Mouse (Mus musculus): ENCODE measurements at regions not wholly inside any gene's neighbourhood (a gene's known extent, or its start where the extent isn't known, plus 50 kb on each side); places are given as distances from the start of the nearest gene placed in this dataset.

DNA sequence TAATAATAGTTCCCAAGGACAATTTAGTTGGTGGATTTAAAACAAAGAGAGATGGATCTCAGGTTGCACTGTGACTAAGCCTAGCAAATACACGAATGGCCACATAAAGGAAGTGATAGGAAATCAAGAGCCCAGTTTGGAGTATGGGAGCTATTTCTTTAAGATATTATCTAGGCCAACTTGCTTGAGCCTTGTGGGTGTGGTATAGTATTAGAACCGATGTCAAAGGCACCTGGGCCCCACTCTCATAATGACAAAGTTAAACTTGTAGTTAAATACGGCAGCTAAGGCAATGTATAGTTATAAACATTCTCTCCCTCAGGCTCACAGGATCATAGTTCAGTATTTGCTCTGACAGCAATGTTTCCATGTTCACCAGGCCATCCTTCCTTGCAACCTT is 257.3 kb upstream of the Acvr2a start:
- no peak for ATAC-seq (replicated peaks in 1 of 2; ENCODE audit: insufficient read depth in 1 of 2, low FRiP score in 2 of 2, low TSS enrichment in 1 of 2, low read depth in 1 of 2, poor library complexity in 2 of 2, severe bottlenecking in 2 of 2)

DNA sequence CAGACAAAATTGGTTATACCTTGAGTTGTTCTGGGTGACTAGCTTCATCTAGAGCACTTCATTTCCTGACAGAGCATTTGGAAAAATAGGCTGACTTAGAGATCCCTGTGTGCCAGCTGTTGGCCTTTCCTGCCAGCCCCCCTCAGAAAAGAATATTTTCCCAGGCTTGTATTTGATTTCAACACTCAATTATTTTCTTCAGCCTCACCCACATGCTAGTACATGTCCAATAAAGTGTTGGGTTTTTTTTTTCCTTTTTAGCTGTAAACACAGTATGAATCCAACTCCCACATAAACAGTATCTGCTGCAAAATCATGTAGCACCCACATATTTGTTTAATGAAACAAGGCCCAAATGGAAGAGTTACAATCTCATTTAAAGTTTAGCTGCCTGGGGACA is 256.8 kb upstream of the Acvr2a start:
- no peak for ATAC-seq (replicated peaks in 1 of 2; ENCODE audit: insufficient read depth in 1 of 2, low FRiP score in 2 of 2, low TSS enrichment in 1 of 2, low read depth in 1 of 2, poor library complexity in 2 of 2, severe bottlenecking in 2 of 2)

DNA sequence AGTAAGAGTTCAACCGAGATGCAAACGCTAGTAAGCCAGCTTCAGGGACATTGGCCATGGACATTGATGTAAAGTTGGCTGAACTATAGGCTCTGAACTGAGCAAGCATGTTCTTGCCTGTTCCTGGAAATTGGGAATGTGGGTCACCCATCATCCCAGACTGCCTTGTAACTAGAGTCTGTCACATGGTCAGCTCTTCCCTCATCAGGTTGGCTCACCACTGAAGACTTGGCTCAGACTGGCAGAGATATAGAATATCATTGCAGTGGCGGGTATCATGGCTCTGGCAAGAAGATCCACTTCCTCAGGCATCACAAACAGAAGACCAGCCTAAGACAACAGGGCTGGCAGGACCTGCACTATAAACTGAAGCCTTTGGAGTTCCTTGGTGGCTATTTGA is 255.3 kb upstream of the Acvr2a start:
- ATAC-seq (replicated peaks in 1 of 2; ENCODE audit: insufficient read depth in 1 of 2, low FRiP score in 2 of 2, low TSS enrichment in 1 of 2, low read depth in 1 of 2, poor library complexity in 2 of 2, severe bottlenecking in 2 of 2): no peak

DNA sequence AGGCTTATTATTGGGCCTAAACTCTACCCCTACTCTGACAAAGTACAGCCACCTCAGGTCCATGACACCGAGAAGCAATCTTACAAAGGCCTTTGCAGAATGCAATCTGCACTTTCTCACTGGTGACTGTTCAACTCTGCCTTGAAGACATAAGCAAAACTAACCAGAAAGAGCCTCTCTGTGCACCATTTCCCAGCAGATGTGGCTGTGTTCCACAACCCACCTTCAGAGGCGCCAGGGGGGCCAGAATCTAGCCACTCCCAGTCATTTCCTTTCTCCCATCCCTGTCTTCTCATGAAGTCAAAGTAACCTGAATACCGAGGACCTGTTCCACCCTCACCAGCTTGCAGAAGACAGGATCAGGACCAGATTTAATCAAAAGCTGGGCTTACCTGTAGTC is 250.3 kb upstream of the Acvr2a start:
- ATAC-seq (replicated peaks in 1 of 2; ENCODE audit: insufficient read depth in 1 of 2, low FRiP score in 2 of 2, low TSS enrichment in 1 of 2, low read depth in 1 of 2, poor library complexity in 2 of 2, severe bottlenecking in 2 of 2): no peak

DNA sequence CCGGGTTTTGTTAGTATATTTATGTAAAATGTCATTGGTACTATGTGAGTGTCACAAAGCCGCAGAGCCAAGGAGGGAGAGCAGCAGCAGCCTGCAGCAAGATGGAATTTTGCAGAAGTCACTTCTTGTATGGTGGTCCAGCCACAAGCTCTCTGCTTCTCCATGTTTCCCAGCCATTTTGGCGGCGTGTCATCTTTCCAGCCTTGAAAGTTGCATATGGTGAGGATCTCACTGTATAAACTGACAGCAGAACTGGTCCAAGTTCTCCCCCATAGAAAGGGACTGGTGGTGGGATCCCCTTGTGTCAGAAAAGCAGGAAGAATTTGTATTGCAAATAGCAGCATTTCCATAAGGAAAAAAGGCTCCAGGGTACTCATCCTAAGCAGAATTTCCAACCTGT is 249.7 kb upstream of the Acvr2a start:
- ATAC-seq (replicated peaks in 1 of 2; ENCODE audit: insufficient read depth in 1 of 2, low FRiP score in 2 of 2, low TSS enrichment in 1 of 2, low read depth in 1 of 2, poor library complexity in 2 of 2, severe bottlenecking in 2 of 2): no peak

DNA sequence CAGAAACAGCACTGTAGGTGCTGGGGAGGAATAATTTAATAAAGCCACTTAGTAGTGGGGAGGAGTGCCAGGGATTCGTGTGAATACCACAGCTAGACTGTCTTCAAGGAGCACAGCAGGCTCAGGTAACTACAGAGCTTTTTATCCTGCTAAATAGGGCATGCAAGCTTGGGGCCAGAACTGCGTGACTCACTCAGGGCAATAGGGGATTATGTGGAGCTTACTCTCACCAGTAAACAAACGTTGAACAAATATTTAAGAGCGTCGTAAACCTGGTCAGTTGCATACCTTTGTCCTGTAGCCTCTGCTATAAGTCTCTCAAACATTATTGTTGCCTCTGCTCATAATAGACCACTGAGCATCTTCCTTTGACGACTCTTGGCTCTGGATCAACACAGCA is 246.0 kb upstream of the Acvr2a start:
- no peak for ATAC-seq (replicated peaks in 1 of 2; ENCODE audit: insufficient read depth in 1 of 2, low FRiP score in 2 of 2, low TSS enrichment in 1 of 2, low read depth in 1 of 2, poor library complexity in 2 of 2, severe bottlenecking in 2 of 2)

DNA sequence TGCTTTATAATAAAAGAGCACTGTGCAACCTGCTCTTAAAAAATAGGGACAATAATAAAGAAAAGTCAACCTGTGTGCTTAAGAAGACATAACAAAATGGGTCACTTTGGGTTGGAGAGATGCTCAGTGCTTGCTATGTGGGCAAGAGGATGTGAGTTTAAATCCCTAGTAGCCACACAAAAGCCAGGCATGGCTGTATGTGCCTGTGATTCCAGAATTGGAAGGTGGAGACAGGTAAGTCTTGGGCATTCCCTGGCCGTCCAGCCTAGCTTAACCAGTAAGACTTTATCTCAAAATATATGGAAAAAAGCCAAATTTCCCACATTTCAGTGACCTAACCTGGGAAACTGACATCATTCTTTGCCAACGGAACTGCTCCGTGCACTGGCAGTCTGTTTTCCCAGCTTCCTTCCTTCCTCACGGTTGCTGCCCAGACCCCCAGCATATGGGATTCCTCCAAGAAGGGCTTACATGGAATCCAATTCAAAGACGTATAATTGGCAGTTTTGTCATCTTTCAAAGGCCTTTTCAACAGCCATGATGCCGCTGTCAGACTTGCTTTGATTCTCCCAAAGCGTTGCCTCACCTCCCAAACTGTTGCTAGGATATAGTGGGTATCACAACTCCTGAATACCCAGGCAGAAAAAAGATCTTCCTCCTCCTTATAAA is 227.6 kb upstream of the Acvr2a start:
- no peak for ATAC-seq (replicated peaks in 1 of 2; ENCODE audit: insufficient read depth in 1 of 2, low FRiP score in 2 of 2, low TSS enrichment in 1 of 2, low read depth in 1 of 2, poor library complexity in 2 of 2, severe bottlenecking in 2 of 2)

DNA sequence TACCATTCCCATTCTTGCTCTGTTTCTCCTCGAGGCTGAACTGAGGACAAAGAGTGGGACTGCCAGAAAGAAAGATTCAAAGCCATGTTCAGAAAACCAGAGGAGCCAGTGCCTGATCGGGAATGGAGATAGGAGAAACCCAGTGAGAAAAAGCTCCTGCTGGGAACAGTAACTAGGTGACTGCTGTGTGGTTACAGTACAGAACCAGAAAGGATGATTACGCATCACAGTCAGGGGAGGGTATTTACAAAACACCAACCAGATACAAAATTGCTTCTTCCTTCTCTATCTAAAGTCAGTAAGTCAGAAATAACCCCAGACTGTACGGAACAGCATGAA is 227.1 kb upstream of the Acvr2a start:
- no peak for ATAC-seq (replicated peaks in 1 of 2; ENCODE audit: insufficient read depth in 1 of 2, low FRiP score in 2 of 2, low TSS enrichment in 1 of 2, low read depth in 1 of 2, poor library complexity in 2 of 2, severe bottlenecking in 2 of 2)

DNA sequence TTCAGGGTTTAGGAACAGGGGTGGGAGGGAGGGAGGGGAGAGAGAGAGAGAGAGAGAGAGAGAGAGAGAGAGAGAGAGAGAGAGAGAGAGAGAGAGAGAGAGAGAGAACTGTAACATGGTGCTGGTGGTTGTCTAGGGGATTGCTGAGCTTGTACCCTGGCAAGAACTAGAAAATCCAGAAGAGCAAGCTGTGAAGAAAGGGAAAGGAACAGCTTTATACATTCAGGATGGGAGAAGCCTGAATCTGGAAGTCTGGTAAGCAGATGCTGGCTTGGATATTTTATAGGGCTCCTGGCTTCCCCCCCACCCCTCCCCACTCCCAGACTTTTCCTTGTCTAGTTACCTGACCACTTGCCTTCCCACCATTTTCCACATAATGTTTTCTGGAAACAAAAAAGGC is 224.2 kb upstream of the Acvr2a start:
- ATAC-seq (replicated peaks in 1 of 2; ENCODE audit: insufficient read depth in 1 of 2, low FRiP score in 2 of 2, low TSS enrichment in 1 of 2, low read depth in 1 of 2, poor library complexity in 2 of 2, severe bottlenecking in 2 of 2): no peak

DNA sequence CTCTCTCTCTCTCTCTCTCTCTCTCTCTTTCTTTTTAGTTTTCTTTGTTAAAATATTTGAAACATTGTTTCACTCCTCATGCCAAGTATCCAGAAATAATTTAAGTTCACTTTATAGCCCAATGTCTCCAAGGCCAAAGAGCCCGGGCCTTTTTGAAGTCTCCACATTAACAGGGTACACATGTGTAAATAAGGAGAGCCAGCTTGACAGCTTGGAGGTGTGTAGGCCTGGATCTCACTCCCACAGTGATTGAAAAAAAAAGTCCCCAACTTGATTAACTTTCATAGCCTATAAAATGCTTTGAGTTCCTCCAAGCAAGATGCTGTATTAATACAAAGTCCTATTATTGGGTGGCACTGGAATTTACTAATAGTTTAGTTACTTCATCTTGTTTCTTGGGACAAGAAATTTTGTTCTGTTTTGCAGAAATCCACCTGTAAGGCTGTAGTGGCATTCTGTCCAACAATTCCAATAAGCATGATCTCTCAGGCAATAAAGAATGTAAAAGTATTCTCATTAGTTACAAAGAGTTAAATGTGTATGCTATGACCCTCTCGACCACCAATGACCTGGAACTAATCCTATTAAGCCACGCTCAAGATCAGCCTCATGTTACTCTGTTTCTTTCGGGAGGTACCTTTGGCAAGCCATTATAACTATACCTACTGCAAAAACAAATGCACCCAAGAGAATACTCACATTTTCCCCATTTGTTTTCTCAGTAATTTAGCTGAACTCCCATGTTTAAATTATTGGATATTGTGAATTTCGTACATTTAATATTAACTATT is 215.9 kb upstream of the Acvr2a start:
- no peak for ATAC-seq (replicated peaks in 1 of 2; ENCODE audit: insufficient read depth in 1 of 2, low FRiP score in 2 of 2, low TSS enrichment in 1 of 2, low read depth in 1 of 2, poor library complexity in 2 of 2, severe bottlenecking in 2 of 2)

DNA sequence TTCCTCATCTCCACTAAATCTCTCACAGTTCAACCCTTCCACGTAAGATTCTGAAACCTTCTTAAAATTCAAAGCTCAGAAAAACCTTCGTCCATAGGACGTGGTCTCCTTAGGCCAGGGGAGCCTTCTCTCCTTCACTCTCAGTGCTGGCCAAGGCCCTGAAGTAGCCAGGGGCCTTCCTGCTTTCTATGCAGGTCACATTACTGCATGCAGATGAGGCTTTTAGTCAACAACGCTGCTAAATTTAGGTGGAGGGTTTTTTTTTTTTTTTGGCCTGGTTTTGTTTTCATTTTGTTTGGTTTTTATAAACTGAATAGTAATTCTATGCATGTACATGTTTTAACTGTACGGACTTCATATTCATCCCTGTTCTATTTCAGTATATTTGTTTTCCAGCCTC is 214.5 kb upstream of the Acvr2a start:
- no peak for ATAC-seq (replicated peaks in 1 of 2; ENCODE audit: insufficient read depth in 1 of 2, low FRiP score in 2 of 2, low TSS enrichment in 1 of 2, low read depth in 1 of 2, poor library complexity in 2 of 2, severe bottlenecking in 2 of 2)

DNA sequence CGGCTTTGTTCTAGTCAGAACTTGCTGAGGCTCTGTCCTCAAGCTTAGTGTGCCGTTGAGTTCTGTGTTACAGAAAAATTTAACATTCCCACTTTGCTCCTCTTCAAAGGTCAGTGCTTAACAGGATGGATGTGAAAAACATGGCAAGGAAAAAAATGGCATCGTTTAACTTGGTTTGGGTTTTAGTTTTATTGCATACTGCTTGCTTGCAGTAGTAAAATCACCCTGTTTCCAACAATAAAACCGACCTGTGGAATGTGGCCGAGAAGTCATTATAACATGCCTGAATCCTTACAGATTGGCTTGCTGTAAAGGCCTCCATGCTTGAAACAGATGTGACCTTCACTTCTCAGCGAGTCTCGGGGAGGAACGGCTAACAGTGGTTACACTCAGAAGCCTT is 212.1 kb upstream of the Acvr2a start:
- no peak for ATAC-seq (replicated peaks in 1 of 2; ENCODE audit: insufficient read depth in 1 of 2, low FRiP score in 2 of 2, low TSS enrichment in 1 of 2, low read depth in 1 of 2, poor library complexity in 2 of 2, severe bottlenecking in 2 of 2)

DNA sequence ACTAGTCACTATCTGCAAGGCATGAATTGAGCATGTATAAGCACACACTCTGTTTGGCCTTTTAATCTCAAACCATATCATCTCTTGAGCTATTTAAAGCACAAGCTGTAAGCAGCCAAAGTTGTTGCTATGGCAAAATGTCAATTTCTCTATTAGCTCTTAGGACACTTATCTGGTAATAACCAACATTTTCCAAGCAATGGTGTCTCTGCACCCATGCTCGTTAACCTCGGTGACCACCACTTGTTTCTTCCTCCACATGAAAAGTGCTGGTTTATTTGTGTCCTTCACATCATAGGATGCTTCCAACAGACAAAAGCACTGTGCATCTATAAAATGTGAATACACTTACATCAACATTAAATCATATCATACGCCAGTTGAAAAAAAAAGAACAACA is 204.4 kb upstream of the Acvr2a start:
- no peak for ATAC-seq (replicated peaks in 1 of 2; ENCODE audit: insufficient read depth in 1 of 2, low FRiP score in 2 of 2, low TSS enrichment in 1 of 2, low read depth in 1 of 2, poor library complexity in 2 of 2, severe bottlenecking in 2 of 2)

DNA sequence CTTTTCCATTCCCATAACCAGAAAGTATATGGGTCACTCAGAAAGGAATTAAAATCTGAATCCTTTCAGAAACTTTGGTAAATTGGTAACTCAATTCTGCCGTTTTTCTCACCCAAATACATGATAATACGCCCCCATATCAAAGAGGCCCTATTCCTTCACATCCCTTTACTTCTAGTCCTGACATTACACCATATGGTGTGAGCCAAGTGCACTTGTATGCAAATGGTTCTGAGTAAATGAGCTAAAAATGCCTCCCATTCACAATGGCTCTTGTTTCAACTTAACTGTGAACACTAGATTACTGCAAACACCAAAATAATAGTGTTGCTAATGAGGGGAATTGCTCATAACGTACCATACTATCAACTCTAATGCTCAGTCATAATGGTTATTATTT is 201.7 kb upstream of the Acvr2a start:
- ATAC-seq (replicated peaks in 1 of 2; ENCODE audit: insufficient read depth in 1 of 2, low FRiP score in 2 of 2, low TSS enrichment in 1 of 2, low read depth in 1 of 2, poor library complexity in 2 of 2, severe bottlenecking in 2 of 2): no peak

DNA sequence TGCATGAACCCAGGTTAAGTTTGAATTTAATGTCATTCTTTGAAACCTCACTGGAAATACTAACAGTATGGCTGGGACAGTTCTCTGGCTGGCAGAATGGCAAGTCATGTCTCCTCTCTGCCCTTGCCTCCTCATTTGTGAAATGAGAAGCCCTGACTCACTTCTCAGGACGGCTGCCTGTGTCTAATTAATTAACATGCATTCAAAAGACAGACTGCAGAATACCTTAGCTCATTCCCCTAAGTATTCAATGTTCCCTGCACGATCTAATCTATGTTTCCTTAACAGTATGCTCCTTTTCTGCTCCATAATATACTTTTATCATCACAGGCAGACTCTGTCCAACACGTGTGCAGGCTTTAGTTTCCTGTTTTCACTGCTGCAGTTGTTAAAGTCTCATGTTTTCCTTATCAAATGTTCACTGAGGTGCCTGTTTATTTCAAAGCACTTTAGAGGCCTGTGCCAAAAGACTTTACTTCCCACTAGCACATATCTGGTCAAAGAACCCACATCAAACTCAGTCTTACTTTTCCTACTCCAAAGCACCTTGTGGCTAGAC is 196.7 kb upstream of the Acvr2a start:
- ATAC-seq (replicated peaks in 1 of 2; ENCODE audit: insufficient read depth in 1 of 2, low FRiP score in 2 of 2, low TSS enrichment in 1 of 2, low read depth in 1 of 2, poor library complexity in 2 of 2, severe bottlenecking in 2 of 2): no peak; a peak in 1 of 4 replicates

DNA sequence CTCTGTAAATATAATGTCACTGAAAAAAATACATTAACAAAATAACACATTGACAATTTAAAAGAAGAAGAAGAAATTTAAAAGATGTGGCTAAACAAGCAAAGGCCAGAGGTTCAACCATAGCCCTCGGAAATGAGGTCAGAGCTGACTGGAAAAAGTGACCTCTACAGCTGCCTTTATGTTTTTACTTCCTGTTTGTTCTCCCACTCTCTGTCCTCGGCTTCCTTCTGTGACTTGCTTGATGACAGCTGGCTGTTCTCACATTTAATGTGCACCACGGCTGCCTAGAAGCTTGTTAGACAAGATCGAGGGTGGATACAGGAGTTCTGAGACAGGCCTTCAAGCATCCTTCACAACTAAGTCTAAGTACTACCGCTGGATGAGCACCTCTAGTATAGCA is 194.9 kb upstream of the Acvr2a start:
- peak in 1 of 2 experiments; percentile 28; a peak in 1 of 4 replicates for ATAC-seq (replicated peaks in 1 of 2; ENCODE audit: insufficient read depth in 1 of 2, low FRiP score in 2 of 2, low TSS enrichment in 1 of 2, low read depth in 1 of 2, poor library complexity in 2 of 2, severe bottlenecking in 2 of 2)

DNA sequence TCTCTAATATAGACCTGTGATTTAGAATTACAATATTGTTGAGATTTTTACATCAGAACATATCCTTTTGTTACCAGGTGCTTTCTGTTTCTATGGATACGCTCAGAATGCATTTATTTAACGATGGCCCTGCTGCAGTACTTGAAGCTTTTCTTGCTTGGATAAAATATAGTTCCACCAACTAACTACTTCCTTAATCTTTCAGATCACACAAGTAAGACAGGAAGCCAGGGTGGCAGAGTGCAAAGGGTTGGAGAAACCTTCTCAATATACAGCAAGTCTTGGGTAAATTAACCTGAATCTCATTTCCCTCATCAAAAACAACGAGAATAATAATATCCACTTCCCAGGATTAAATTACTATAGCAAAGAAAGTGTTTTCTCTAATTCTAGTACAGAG is 193.1 kb upstream of the Acvr2a start:
- ATAC-seq (replicated peaks in 1 of 2; ENCODE audit: insufficient read depth in 1 of 2, low FRiP score in 2 of 2, low TSS enrichment in 1 of 2, low read depth in 1 of 2, poor library complexity in 2 of 2, severe bottlenecking in 2 of 2): peak; percentile 75 to 76

DNA sequence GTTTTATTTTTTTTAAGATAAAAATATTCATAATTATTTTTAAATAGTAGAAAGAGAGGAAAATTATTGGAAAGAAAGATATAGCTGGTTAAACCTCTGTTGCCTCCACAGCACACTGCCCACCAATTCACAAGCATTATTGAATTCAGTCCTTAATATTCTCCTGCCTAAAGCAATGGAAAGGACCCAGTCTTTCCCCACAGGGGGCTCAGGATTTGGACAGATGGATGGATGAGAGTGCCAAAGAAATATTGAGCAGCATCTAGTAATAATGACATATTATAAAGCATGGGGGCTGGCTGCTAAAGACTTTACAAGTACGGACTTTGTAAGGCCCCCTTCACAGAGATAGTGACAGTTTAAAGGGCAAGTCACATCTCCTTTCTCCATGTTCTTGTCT is 191.6 kb upstream of the Acvr2a start:
- no peak for ATAC-seq (replicated peaks in 1 of 2; ENCODE audit: insufficient read depth in 1 of 2, low FRiP score in 2 of 2, low TSS enrichment in 1 of 2, low read depth in 1 of 2, poor library complexity in 2 of 2, severe bottlenecking in 2 of 2)

DNA sequence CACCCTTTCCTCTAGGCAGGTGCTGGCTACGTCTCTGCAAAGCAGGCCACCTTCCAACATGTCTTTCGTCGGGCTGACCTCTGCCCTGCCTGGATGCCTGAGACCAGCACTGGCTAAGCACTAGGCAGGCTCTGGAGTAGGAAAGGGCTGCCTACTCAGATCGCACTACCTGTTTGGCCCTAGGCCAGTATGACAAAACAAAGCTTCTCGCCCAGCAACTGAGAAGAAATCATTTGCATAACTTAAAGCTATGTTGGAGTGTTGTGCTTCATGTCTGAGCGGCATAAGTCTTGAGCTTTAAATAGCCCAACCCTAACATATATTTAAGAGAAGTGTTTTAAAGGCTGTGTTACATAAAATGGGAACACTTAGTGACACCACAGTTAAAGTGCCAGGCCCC is 189.9 kb upstream of the Acvr2a start:
- peak in 1 of 2 experiments; percentile 28; a peak in 1 of 4 replicates for ATAC-seq (replicated peaks in 1 of 2; ENCODE audit: insufficient read depth in 1 of 2, low FRiP score in 2 of 2, low TSS enrichment in 1 of 2, low read depth in 1 of 2, poor library complexity in 2 of 2, severe bottlenecking in 2 of 2)

All from hematopoietic stem cell, adult 5-6 weeks (primary cell).